Comparison of ENCODE assay signal across 20 mouse cellular contexts in the genomic region with DNA sequence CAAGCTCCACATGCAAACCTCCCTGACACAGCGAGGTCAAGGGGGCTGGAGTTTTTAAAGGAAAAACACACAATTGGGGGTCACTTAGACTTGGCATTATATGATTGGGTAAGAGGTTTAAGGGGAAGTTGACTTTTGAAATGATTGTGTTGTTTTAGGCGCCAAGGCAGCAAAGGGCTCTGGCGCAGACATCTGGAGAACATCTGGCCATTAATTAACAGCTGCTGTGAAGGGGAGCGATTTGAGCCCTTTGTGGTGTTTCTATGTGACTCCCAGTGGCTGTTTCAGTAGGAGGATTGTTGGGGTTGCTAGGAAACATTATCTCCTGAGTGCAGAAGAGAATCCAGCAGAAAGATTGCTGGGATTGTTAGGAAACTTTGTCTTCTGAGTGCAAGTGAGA.
A peak's percentile ranks its signal among the peaks of the same experiment; 100 is the strongest.
DNase-seq lines count a peak whose midpoint lies in the region; ATAC-seq and TF ChIP-seq lines count a peak whose summit lies in the region.
"Had no signal": no experiment of that assay in that cellular context is flagged by ENCODE, and none has a peak within 500 bp of the region (broad histone marks: within the 10 kb centered on the region; RNA-seq: fewer than 3 reads in every experiment).

No protein-coding gene starts in this region.

- intact Hi-C loops in heart, postnatal 36 days (cut with DNase I), result no loop called here

- no peak overlapping the region for H3K9ac ChIP-seq in midbrain, embryonic 11.5 days (ENCODE audit: low read length)
- no peak overlapping the region for H3K9ac ChIP-seq in limb, embryonic 14.5 days (ENCODE audit: low read depth, low read length, severe bottlenecking)
- H3K9ac ChIP-seq in forebrain, postnatal 0 days, result no peak overlapping the region
- H3K9ac ChIP-seq: forebrain, embryonic 15.5 days; midbrain, embryonic 12.5 days; neural tube, embryonic 13.5 days had no signal

- no peak overlapping the region for H3K27ac ChIP-seq in midbrain, embryonic 10.5 days (replicated peaks)
- H3K27ac ChIP-seq in midbrain, embryonic 11.5 days (ENCODE audit: low read depth, low read length), result no peak overlapping the region
- H3K27ac ChIP-seq in limb, embryonic 14.5 days (replicated peaks; ENCODE audit: low read depth, low read length), result no peak overlapping the region
- no peak overlapping the region for H3K27ac ChIP-seq in forebrain, postnatal 0 days (ENCODE audit: low read depth, low read length)
- H3K27ac ChIP-seq: forebrain, embryonic 15.5 days; left cerebral cortex, adult 2 months; midbrain, embryonic 12.5 days; neural tube, embryonic 13.5 days had no signal

- H3K9me3 ChIP-seq in midbrain, embryonic 10.5 days (replicated peaks), result no peaks in the 10 kb centered on the region
- no peaks in the 10 kb centered on the region for H3K9me3 ChIP-seq in midbrain, embryonic 11.5 days (ENCODE audit: control insufficient read depth, low read length)
- H3K9me3 ChIP-seq in limb, embryonic 14.5 days (ENCODE audit: control insufficient read depth, low read length), result no peaks in the 10 kb centered on the region
- H3K9me3 ChIP-seq in forebrain, postnatal 0 days (ENCODE audit: low read length), result no peaks in the 10 kb centered on the region
- H3K9me3 ChIP-seq: forebrain, embryonic 15.5 days; midbrain, embryonic 12.5 days; neural tube, embryonic 13.5 days had no signal

- 47% methylated on average over 4 of the region's 4 CpGs for WGBS in midbrain, embryonic 10.5 days
- WGBS in midbrain, embryonic 11.5 days, result 42% methylated on average over 4 of the region's 4 CpGs
- WGBS in limb, embryonic 14.5 days, result 30% methylated on average over 4 of the region's 4 CpGs
- WGBS in forebrain, postnatal 0 days, result 57% methylated on average over 4 of the region's 4 CpGs

- H3K4me2 ChIP-seq in midbrain, embryonic 11.5 days, result no peak overlapping the region
- no peak overlapping the region for H3K4me2 ChIP-seq in limb, embryonic 14.5 days (replicated peaks; ENCODE audit: low read depth, low read length, severe bottlenecking)
- no peak overlapping the region for H3K4me2 ChIP-seq in forebrain, postnatal 0 days (ENCODE audit: low read depth)
- H3K4me2 ChIP-seq: forebrain, embryonic 15.5 days; liver, embryonic 11.5 days; midbrain, embryonic 12.5 days; neural tube, embryonic 13.5 days had no signal

- no peak overlapping the region for H3K4me3 ChIP-seq in midbrain, embryonic 10.5 days
- no peak overlapping the region for H3K4me3 ChIP-seq in midbrain, embryonic 11.5 days (ENCODE audit: low read depth, low read length)
- H3K4me3 ChIP-seq in limb, embryonic 14.5 days (replicated peaks; ENCODE audit: low read length), result no peak overlapping the region
- H3K4me3 ChIP-seq in forebrain, postnatal 0 days (ENCODE audit: low read depth, low read length), result no peak overlapping the region
- H3K4me3 ChIP-seq: forebrain, embryonic 15.5 days; left cerebral cortex, adult 2 months; midbrain, embryonic 12.5 days; neural tube, embryonic 13.5 days had no signal

- no peaks in the 10 kb centered on the region for H3K36me3 ChIP-seq in midbrain, embryonic 10.5 days
- no peaks in the 10 kb centered on the region for H3K36me3 ChIP-seq in midbrain, embryonic 11.5 days (ENCODE audit: control insufficient read depth, insufficient read depth, low read length)
- H3K36me3 ChIP-seq in limb, embryonic 14.5 days (ENCODE audit: control insufficient read depth, insufficient read depth, low read length), result no peaks in the 10 kb centered on the region
- no peaks in the 10 kb centered on the region for H3K36me3 ChIP-seq in forebrain, postnatal 0 days (ENCODE audit: insufficient read depth)
- H3K36me3 ChIP-seq: forebrain, embryonic 15.5 days; G1E; midbrain, embryonic 12.5 days; neural tube, embryonic 13.5 days had no signal

- DNase-seq in heart, adult 9 months (ENCODE audit: low spot score in 2 of 2), result peak; percentile 15 to 20
- no peak for DNase-seq in heart, postnatal 36 days
- peak; percentile 32 for DNase-seq in midbrain, embryonic 10.5 days (ENCODE audit: low spot score)
- DNase-seq in midbrain, embryonic 11.5 days (ENCODE audit: low spot score, missing footprints), result no peak
- DNase-seq in embryo, embryonic 11.5 days (ENCODE audit: low read depth, low spot score), result peak; percentile 32
- DNase-seq in limb, embryonic 14.5 days (ENCODE audit: low spot score), result peak; percentile 47
- DNase-seq in T-cell, adult 2 months (ENCODE audit: low spot score), result no peak
- no peak for DNase-seq in forebrain, postnatal 0 days
- DNase-seq: B cell, adult 2 months; cerebellum, adult 2 months; gastrocnemius, postnatal 36 days; kidney, adult 2 months; thymus, adult 2 months had no signal

- no peaks in the 10 kb centered on the region for H3K4me1 ChIP-seq in midbrain, embryonic 10.5 days
- no peaks in the 10 kb centered on the region for H3K4me1 ChIP-seq in midbrain, embryonic 11.5 days (ENCODE audit: control insufficient read depth, insufficient read depth, low read length)
- H3K4me1 ChIP-seq in limb, embryonic 14.5 days (ENCODE audit: control insufficient read depth, insufficient read depth, low read length), result no peaks in the 10 kb centered on the region
- no peaks in the 10 kb centered on the region for H3K4me1 ChIP-seq in forebrain, postnatal 0 days (ENCODE audit: insufficient read depth)
- H3K4me1 ChIP-seq: forebrain, embryonic 15.5 days; midbrain, embryonic 12.5 days; neural tube, embryonic 13.5 days had no signal

- ATAC-seq in midbrain, embryonic 11.5 days (ENCODE audit: low FRiP score), result no peak
- ATAC-seq in limb, embryonic 14.5 days (ENCODE audit: low FRiP score, low read depth), result peak; percentile 87
- ATAC-seq in forebrain, postnatal 0 days, result no peak
- ATAC-seq: forebrain, embryonic 15.5 days; lung, postnatal 0 days had no signal

- no peak for TF ChIP-seq POLR2A in limb, embryonic 14.5 days (IDR thresholded peaks at IDR 0.05; ENCODE audit: borderline replicate concordance, extremely low read depth, insufficient read depth, insufficient read length)

- no peaks in the 10 kb centered on the region for H3K27me3 ChIP-seq in midbrain, embryonic 10.5 days (ENCODE audit: low read depth, poor library complexity, severe bottlenecking)
- H3K27me3 ChIP-seq in midbrain, embryonic 11.5 days (ENCODE audit: control insufficient read depth, insufficient read depth, low read length), result no peaks in the 10 kb centered on the region
- no peaks in the 10 kb centered on the region for H3K27me3 ChIP-seq in limb, embryonic 14.5 days (ENCODE audit: control insufficient read depth, insufficient read depth, low read length)
- no peaks in the 10 kb centered on the region for H3K27me3 ChIP-seq in forebrain, postnatal 0 days (ENCODE audit: insufficient read depth, low read length)
- H3K27me3 ChIP-seq: forebrain, embryonic 15.5 days; midbrain, embryonic 12.5 days; neural tube, embryonic 13.5 days had no signal

- no peak for TF ChIP-seq CTCF in forebrain, postnatal 0 days (IDR thresholded peaks at IDR 0.05; ENCODE audit: low read depth)

Comparison
In these comparisons a context has a peak if more than half of its experiments do, and no peak if none do; other contexts are left out.
1. DNase-seq: peak in heart, adult 9 months (2 of 2), midbrain, embryonic 10.5 days (single experiment), embryo, embryonic 11.5 days (single experiment) and limb, embryonic 14.5 days (single experiment); none in heart, postnatal 36 days (0 of 2), midbrain, embryonic 11.5 days (single experiment), T-cell, adult 2 months (single experiment) and forebrain, postnatal 0 days (single experiment).